Mouse (Mus musculus) heart, adult 9 months (tissue): ENCODE data around the gene Hbp1.

Experiments
- DNase-seq, 2 experiments: peaks; one replicate each; pipeline ENCODE4 v3.0.0; 2022; ENCODE audit warnings: low spot score in 2 of 2

Hbp1 gene

GRCm38 (mm10) chr12:31949759-31950658 is at the start of gene Hbp1:
Gene Hbp1 (minus strand): TSS chr12:31950535.
- DNase-seq: peak; percentile 100

- no peak for DNase-seq
Measured at GRCm38 (mm10) chr12:31998706-31999105, 48.4 kb upstream of the Hbp1 start.

DNA sequence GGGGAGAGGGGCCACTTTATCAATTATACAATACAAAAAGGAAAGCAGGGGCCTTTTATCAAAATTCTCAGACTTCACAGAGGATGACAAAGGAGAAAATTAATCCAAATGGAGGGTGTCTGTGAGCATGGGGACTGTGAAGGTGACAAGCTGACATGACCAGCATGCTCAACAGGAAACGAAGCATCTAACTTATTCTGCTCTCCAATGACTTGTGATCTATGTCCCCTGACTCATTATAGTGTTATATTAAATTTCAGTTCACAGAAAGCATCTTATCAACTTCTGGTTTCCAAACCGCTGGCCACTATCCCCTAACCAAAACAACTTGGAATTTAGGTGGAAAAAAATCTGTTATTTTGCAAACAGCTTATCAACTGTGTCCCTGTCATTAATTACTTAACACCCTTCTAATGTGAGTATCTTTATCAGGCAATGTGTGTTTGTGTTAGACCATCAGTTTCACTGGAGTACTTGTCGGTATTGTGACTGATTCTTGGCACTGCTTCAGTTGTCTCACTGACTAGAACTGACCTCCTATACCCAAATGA is 47.1 kb upstream of the Hbp1 start:
- DNase-seq: no peak

DNA sequence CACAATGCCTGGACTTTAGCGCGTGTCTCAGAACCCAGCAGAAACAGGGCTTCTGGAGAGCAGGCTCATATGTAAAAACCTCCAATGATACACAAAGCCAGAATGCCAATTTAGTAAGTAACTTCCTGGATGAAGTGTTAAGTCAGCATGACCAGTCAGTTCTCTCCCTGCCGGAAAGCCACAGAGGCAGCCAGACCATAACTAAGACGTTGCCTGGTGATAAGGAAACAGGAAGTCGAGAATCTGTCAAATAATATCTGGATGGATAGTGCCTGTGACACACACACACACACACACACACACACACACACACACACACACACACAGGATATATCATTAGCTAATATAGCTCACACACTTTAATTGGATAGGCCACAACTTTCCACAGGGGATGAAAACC is 46.5 kb upstream of the Hbp1 start:
- DNase-seq: peak; percentile 27 to 30

- DNase-seq: no peak
Measured at GRCm38 (mm10) chr12:31990575-31990974, 40.2 kb upstream of the Hbp1 start.

GRCm38 (mm10) chr12:31989726-31990125 is 39.4 kb upstream of the Hbp1 start:
- no peak for DNase-seq

DNA sequence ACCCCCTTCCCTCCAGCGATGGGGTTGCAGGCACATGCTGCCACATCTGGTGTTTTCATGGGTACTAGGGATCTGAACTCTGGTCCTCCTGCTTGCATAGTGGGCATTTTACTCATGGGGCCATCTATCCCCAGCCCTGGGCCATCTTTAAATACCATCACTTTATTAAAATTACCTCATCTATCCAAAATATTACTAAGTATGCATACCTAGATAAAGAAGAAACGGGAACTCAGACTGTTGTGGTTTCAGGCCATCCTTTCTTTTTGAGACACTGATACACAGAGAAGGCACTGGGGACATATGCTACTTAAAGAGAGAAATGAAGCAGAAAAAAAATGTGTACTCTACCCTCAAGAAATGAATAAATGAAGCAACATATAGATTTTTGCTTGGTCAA is 36.1 kb upstream of the Hbp1 start:
- no peak for DNase-seq

DNA sequence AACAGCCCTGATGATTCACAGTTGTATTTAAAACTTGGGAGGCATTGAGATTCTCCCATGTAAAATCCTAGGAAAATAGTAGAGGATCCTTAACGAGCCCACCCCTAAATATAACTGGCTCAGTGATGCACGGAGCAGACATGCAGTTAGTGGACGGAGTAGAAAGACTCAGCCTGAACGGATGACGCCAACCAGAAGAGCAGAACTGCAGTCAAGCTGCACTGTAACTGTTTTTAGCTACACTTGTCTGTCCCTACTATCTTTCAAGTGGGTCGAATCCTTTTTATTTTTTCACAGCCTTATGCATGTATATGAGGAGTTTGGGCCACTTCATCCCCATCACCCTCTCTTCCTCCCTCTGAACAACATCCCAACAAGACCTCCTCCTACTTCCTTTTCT is 35.4 kb upstream of the Hbp1 start:
- no peak for DNase-seq

DNA sequence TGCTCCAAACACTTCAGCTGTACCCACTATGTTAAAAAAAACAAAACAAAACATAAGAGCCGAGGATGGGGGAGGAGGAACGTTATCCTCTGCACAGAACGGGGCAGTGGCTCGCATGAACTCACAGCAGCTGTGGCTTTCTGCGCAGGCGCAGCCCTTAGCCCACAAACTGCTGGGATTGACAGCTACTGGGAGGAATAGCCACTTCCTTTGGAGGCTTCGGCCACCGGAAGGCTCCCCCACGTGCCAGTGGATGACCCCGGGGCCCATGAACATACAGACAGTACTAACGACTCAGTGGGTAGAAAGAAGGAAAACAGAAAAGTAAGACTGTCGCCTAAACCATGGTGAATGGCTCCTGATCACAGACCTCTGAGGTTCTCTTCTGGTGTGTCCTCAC is 34.3 kb upstream of the Hbp1 start:
- DNase-seq: peak in 1 of 2 experiments; percentile 15

DNA sequence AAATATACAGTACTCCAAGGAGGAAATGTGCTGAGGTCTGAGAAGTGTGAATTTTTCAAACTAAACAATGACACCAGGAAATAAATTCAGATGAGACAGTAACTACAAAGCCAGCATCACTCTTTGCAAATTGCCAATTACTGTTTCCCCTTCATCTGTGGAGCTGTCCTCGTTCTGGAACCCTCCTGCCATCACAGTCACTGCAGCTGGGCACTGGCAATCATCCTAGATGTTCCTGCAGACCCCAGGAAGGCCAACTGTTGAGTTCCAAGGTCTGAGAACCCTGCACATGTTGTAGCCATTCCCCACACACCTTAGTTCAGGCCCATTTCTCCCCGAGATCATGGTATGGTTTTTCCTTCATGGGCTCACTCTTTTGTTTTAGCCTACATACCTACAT is 33.9 kb upstream of the Hbp1 start:
- no peak for DNase-seq

DNA sequence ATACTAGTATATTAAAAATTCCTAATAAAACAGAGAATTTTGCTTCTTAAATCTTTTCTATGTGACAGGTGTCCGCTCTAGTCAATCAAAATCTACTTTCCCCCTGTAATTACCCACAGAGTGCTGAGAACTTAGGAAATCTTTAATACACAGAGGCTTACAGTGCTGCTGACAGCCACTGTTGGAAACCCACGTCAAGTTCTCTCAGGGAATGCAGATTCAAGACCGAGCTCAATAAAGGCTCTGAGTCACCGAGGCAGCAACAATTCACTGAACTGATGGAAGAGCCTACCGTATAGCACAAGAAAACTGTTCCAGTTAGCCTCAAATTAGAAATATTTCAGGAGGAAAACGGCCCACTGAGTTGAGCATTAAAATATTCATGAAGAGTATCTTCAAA is 33.4 kb upstream of the Hbp1 start:
- no peak for DNase-seq

- DNase-seq: no peak
Measured at GRCm38 (mm10) chr12:31983238-31983637, 32.9 kb upstream of the Hbp1 start.

GRCm38 (mm10) chr12:31977613-31978195 is 27.4 kb upstream of the Hbp1 start:
- DNase-seq: no peak

DNA sequence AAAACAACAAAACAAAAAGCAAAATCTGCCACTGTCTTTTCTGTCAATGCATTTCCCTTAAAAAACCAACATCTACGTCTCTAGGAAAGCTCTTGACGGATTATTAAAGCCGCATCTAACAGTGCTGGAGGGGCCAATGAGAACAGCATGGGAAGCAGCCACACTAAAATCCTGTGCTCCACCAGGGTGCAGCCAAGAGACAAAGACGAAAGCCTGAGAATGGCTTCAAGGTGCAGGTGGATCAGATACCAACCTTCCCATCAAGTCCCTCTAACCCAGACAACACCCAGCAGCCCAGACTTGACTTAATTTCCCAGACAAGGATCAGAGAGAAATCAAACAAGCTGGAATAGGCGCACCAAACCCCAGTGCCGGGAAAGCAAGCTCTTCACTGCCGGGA is 26.2 kb upstream of the Hbp1 start:
- DNase-seq: no peak

- peak; percentile 70 to 77 for DNase-seq
Measured at GRCm38 (mm10) chr12:31973473-31974172, 23.3 kb upstream of the Hbp1 start.

DNA sequence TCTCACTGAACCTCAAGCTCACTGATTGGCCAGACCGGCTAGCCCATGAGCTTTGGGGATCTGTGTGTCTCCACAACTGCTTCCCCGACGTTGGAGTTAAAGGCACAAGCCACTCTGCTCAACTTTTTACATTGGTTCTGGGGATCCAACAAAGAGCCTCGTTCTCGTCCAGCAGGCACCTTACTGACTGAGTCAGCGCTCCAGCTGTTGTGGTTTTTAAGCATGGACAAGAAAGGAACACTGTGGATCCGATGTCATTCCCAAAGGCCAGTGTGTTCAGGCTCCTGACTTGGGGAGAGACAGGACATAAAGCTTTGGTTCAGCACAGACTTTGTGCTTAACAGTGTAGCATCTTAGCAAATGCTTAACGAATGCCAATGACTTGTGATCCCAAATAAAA is 21.2 kb upstream of the Hbp1 start:
- no peak for DNase-seq

GRCm38 (mm10) chr12:31969111-31969510 is 18.8 kb upstream of the Hbp1 start:
- no peak for DNase-seq

GRCm38 (mm10) chr12:31967536-31967935 is 17.2 kb upstream of the Hbp1 start:
- peak in 1 of 2 experiments; percentile 48 for DNase-seq

- no peak for DNase-seq
Measured at GRCm38 (mm10) chr12:31966405-31966804, 16.1 kb upstream of the Hbp1 start.

DNA sequence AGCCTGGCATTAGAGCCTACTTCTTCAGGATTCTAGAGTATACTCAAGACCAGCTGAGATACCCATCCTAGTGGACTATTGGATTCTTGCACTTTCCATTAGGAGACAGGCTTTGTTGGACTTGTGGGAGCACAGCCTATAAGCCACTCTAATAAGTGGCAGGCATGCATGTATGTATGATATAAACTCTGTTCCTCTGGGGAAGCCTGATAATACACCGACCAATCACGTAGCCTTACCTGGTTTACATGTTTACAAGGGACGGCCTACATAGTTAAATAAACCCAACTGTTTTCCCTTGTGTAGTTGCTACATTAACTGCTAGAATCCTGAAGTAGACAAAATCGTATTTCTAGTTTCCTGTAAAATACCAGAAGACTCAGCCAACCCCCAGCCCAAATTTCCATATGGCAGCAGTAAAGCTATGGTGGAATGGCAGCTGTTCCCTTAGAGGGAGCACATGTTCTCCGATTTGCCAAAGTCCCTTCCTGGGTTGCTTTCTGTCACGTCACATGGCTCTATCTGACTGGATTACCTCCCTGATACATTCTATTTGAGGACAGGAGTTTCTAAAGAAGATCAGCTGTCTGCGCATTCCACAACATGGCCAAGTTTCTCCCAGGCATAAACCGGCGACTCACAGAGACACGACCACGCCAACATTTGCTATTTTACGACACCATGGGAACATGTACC is 15.3 kb upstream of the Hbp1 start:
- DNase-seq: no peak

GRCm38 (mm10) chr12:31964074-31964473 is 13.7 kb upstream of the Hbp1 start:
- DNase-seq: no peak

- DNase-seq: no peak
Measured at GRCm38 (mm10) chr12:31955843-31956242, 5.5 kb upstream of the Hbp1 start.
